Mouse (Mus musculus) kidney, embryonic 14.5 days (tissue): ENCODE data around the gene Phactr3. TPM values are rescaled to one million over a fixed set of nuclear protein-coding genes. Genes with fewer than 3 reads are reported as not detected.

ENCODE experiments used
- ATAC-seq: fragments of 200-750 bp; cut with Nextera tagmentation; 2 replicates; pipeline ENCODE4 v1.8.0; 2017; ENCODE audit warnings: moderate number of reproducible peaks, mild to moderate bottlenecking, moderate TSS enrichment, moderate library complexity; ENCODE audit not compliant: low FRiP score, low TSS enrichment
- H3K27ac ChIP-seq: fragments of 300-500 bp; sonication (generic); 2 replicates; pipeline ENCODE4 v1.5.1; 2014; ENCODE audit warnings: low read depth, mild to moderate bottlenecking, low read length, moderate library complexity, mixed read lengths
- H3K27me3 ChIP-seq: fragments of 300-500 bp; sonication (generic); 2 replicates; pipeline ENCODE4 v1.6.1; 2014; ENCODE audit warnings: mild to moderate bottlenecking, low read length; ENCODE audit not compliant: control insufficient read depth, insufficient read depth
- H3K36me3 ChIP-seq: fragments of 300-500 bp; sonication (generic); 2 replicates; pipeline ENCODE4 v1.6.1; 2014; ENCODE audit warnings: low read length, mixed read lengths; ENCODE audit not compliant: control insufficient read depth, insufficient read depth
- H3K4me1 ChIP-seq: fragments of 300-500 bp; sonication (generic); 2 replicates; pipeline ENCODE4 v1.6.1; 2014; ENCODE audit warnings: low read length, mixed read lengths; ENCODE audit not compliant: control insufficient read depth, insufficient read depth
- H3K4me2 ChIP-seq: fragments of 300-500 bp; sonication (generic); replicated peaks from 2 replicates; pipeline ENCODE4 v1.6.1; 2014; ENCODE audit warnings: low read depth, mild to moderate bottlenecking, low read length
- H3K4me3 ChIP-seq: fragments of 300-500 bp; sonication (generic); 2 replicates; pipeline ENCODE4 v1.5.1; 2014; ENCODE audit warnings: mild to moderate bottlenecking, low read length
- H3K9ac ChIP-seq: fragments of 300-500 bp; sonication (generic); 2 replicates; pipeline ENCODE4 v1.6.1; 2014; ENCODE audit warnings: low read depth, mild to moderate bottlenecking, low read length, moderate library complexity
- H3K9me3 ChIP-seq: fragments of 300-500 bp; sonication (generic); 2 replicates; pipeline ENCODE4 v1.6.1; 2016; ENCODE audit warnings: low read length; ENCODE audit not compliant: control insufficient read depth
- WGBS: fragments of 180-500 bp; shearing (Covaris S2); extraction: QIAGEN DNeasy Blood & Tissue Kit; methylation state at CpG from one replicate; pipeline ENCODE4 v1.1.7; 2014; 5-methylcytosine and 5-hydroxymethylcytosine counted together
- polyA plus RNA-seq: library from polyadenylated mRNA; unstranded; fragments of >200 nt; fragmentation: Nextera tagmentation; extraction: Ambion mirVana; gene quantifications from 2 replicates; pipeline ENCODE4 v1.2.1, GENCODE M21; 2014

Gene Phactr3
- polyA plus RNA-seq, 1 experiment from 2014 or later: 0.95 TPM

- H3K4me2 ChIP-seq: no peak overlapping the region
- no peak overlapping the region for H3K4me3 ChIP-seq
- no peak for ATAC-seq
- no peak overlapping the region for H3K27ac ChIP-seq
- no peak overlapping the region for H3K9ac ChIP-seq
- H3K4me1 ChIP-seq: no peaks in the 10 kb centered on the region
- WGBS: 77% methylated on average over 1 of the region's 1 CpGs
- H3K9me3 ChIP-seq: no peaks in the 10 kb centered on the region
- H3K36me3 ChIP-seq: no peaks in the 10 kb centered on the region
- no peaks in the 10 kb centered on the region for H3K27me3 ChIP-seq
Observed at GRCm38 (mm10) chr2:178304188-178304529, 185.4 kb downstream of the Phactr3 start.

DNA sequence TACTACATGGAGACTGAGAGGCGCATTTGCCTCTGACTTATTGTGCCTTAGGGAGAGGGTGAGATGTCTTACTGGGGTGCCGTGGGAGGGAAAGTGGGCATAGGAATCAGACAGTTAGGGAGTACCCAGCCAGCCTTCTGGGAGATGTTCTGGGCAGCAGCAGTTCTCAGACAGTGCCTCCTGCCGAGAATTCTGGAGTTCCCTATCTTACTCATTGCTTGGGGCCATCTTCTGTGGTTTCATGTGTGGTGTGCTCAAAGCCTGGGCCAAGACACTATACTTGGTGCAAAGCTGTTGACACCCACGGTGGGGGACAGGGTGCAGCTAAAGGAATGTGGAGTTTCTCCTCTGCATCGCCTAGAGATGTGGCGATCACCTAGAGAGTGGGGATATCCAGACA is 185.9 kb downstream of the Phactr3 start:
- Histone ChIP-seq H3K4me3 (no peak overlapping the region), H3K36me3 (no peaks in the 10 kb centered on the region), H3K9ac (no peak overlapping the region), H3K27me3 (no peaks in the 10 kb centered on the region), H3K9me3 (no peaks in the 10 kb centered on the region), H3K27ac (no peak overlapping the region), H3K4me2 (no peak overlapping the region), H3K4me1 (no peaks in the 10 kb centered on the region)
- ATAC-seq: no peak
- 84% methylated on average over 6 of the region's 6 CpGs for WGBS

DNA sequence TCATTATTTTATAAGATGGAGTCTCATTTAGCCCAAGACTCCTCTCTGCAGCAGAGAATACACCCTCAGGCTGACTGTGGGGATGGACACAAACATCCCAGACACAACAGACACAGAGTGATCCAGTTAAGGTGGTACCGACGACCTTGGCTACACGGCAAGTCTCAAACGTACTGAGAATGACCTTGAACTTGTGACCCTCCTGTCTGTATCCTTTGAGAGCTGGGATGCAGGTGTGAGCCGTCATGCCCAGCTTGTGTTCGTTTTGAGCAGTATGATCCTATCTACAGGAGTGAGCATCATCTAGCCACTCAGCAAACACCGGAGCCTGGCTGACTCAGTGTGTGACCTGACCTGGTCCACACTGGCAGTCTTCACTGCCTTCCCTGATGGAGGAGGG is 194.8 kb downstream of the Phactr3 start:
- no peaks in the 10 kb centered on the region for H3K27me3 ChIP-seq
- H3K4me1 ChIP-seq: no peaks in the 10 kb centered on the region
- no peak for ATAC-seq
- H3K9me3 ChIP-seq: no peaks in the 10 kb centered on the region
- no peaks in the 10 kb centered on the region for H3K36me3 ChIP-seq
- 70% methylated on average over 7 of the region's 7 CpGs for WGBS
- H3K4me2 ChIP-seq: no peak overlapping the region
- no peak overlapping the region for H3K9ac ChIP-seq
- no peak overlapping the region for H3K27ac ChIP-seq
- H3K4me3 ChIP-seq: no peak overlapping the region

DNA sequence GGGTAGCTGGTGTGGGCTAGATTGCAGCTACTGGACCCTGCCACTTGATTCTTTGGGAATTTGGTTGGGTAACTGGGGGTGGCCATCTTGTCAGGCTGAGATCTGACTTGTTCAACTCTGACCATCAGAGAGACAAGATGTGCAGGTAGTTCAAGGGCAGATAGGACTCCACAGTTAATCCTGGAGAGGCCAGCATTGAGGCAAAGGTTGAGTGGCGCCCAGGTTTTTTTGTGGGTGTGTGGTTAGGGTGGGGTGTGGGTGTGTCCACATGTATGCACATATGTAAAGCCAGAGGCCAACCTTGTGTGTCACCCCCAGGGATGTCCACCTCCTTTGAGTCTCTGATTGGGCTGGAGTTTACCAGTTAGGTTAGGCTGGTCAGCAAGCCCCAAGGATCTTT is 197.5 kb downstream of the Phactr3 start:
- WGBS: 100% methylated on average over 1 of the region's 1 CpGs
- H3K27ac ChIP-seq: no peak overlapping the region
- H3K4me2 ChIP-seq: no peak overlapping the region
- H3K36me3 ChIP-seq: no peaks in the 10 kb centered on the region
- no peaks in the 10 kb centered on the region for H3K9me3 ChIP-seq
- H3K27me3 ChIP-seq: no peaks in the 10 kb centered on the region
- no peak overlapping the region for H3K9ac ChIP-seq
- no peaks in the 10 kb centered on the region for H3K4me1 ChIP-seq
- no peak for ATAC-seq
- H3K4me3 ChIP-seq: no peak overlapping the region

- Histone ChIP-seq H3K9me3 (no peaks in the 10 kb centered on the region), H3K4me3 (no peak overlapping the region), H3K27ac (no peak overlapping the region), H3K9ac (no peak overlapping the region), H3K27me3 (no peaks in the 10 kb centered on the region), H3K36me3 (no peaks in the 10 kb centered on the region), H3K4me1 (no peaks in the 10 kb centered on the region), H3K4me2 (no peak overlapping the region)
- 82% methylated on average over 7 of the region's 7 CpGs for WGBS
- ATAC-seq: no peak
Observed at GRCm38 (mm10) chr2:178319766-178320165, 201.0 kb downstream of the Phactr3 start.

DNA sequence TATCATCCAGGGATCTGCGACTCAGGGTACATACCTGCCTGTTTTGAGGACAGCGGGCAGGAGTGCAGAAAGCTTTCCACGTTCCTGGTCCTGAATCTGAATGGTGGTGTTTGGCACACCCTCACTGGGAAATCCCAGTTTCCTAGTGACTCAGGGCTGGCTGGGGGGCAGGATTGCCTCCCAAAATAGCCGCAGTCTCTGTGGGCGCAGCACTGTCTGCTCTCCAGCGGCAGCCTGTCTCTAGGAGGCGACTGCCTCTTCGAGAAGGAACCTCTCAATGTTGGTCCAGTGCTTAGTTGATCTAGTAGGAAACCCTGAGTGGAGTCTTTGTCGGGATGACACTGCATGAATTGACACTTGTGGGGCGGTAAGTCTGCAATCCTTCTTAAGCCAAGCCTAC is 202.5 kb downstream of the Phactr3 start:
- H3K36me3 ChIP-seq: no peaks in the 10 kb centered on the region
- WGBS: 81% methylated on average over 10 of the region's 10 CpGs
- no peak for ATAC-seq

DNA sequence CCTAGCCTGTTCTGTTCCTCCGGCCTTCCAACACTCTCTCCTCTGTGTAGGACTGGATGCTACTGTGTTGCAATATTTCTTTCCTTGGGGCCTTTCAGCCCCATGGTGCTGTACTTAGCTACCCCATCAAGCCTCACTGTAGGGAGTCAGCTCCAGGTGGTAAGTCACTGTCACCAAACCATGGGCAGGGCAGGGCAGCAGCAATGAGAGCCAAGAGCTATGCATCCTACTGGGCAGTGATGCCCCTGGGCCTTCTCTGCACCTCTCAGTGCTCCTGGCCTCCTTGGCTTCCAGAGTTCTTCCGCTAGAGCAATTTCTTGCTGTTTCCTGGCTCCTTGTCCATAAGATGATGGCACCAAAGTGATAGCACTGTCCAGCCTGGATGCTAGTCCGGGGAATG is 205.6 kb downstream of the Phactr3 start:
- no peaks in the 10 kb centered on the region for H3K9me3 ChIP-seq
- H3K4me2 ChIP-seq: no peak overlapping the region
- WGBS: 93% methylated on average over 3 of the region's 3 CpGs
- no peak overlapping the region for H3K27ac ChIP-seq
- H3K27me3 ChIP-seq: no peaks in the 10 kb centered on the region
- 0 out of 2 replicates have a peak, but pooled peaks cover 7% of the 10 kb centered on the region for H3K4me1 ChIP-seq
- H3K4me3 ChIP-seq: no peak overlapping the region
- no peak for ATAC-seq
- no peaks in the 10 kb centered on the region for H3K36me3 ChIP-seq
- H3K9ac ChIP-seq: no peak overlapping the region

More for the DNA sequence above, 202.5 kb downstream of the Phactr3 start:
- Histone ChIP-seq H3K27ac (no peak overlapping the region), H3K4me1 (no peaks in the 10 kb centered on the region), H3K27me3 (no peaks in the 10 kb centered on the region), H3K9ac (no peak overlapping the region), H3K4me2 (no peak overlapping the region), H3K4me3 (no peak overlapping the region), H3K9me3 (no peaks in the 10 kb centered on the region)

DNA sequence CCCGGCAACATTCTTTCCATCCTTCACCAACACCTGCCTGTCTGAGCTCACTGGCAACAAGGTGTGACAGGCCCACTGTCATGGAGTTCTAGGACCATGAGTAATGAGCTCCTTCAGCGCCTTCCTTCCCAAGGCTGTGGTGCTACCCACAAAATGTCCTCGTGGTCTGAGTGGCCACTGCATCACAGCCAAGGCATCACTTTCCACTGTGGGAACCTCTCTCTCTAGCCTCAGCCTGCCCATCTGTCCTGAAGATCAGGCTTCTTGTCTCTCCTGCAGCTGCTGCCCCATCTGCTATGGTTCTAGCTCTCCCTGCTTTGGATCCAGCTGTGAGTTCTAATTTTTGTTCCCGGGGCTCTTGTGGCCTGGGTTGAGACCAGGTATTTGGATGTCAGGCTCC is 206.0 kb downstream of the Phactr3 start:
- ATAC-seq: no peak
- no peak overlapping the region for H3K4me3 ChIP-seq
- H3K4me2 ChIP-seq: no peak overlapping the region
- 83% methylated on average over 4 of the region's 4 CpGs for WGBS
- no peaks in the 10 kb centered on the region for H3K36me3 ChIP-seq
- H3K27me3 ChIP-seq: no peaks in the 10 kb centered on the region
- no peak overlapping the region for H3K9ac ChIP-seq
- H3K9me3 ChIP-seq: no peaks in the 10 kb centered on the region
- H3K4me1 ChIP-seq: 0 out of 2 replicates have a peak, but pooled peaks cover 7% of the 10 kb centered on the region
- no peak overlapping the region for H3K27ac ChIP-seq

GRCm38 (mm10) chr2:178326067-178326466 is 207.3 kb downstream of the Phactr3 start:
- WGBS: 94% methylated on average over 10 of the region's 10 CpGs
- H3K27me3 ChIP-seq: no peaks in the 10 kb centered on the region
- no peak for ATAC-seq
- no peak overlapping the region for H3K27ac ChIP-seq
- H3K4me3 ChIP-seq: no peak overlapping the region
- H3K9ac ChIP-seq: no peak overlapping the region
- no peak overlapping the region for H3K4me2 ChIP-seq
- H3K9me3 ChIP-seq: no peaks in the 10 kb centered on the region
- H3K36me3 ChIP-seq: no peaks in the 10 kb centered on the region
- H3K4me1 ChIP-seq: 0 out of 2 replicates have a peak, but pooled peaks cover 7% of the 10 kb centered on the region
